Mouse (Mus musculus): ENCODE data around the gene AC140267.1.

AC140267.1 gene

GRCm38 (mm10) chr15:80228071-80228800 lies 7.4 kb upstream of the AC140267.1 start:
- no peak for DNase-seq (ENCODE audit: low spot score in 2 of 2)

- no peak for DNase-seq (ENCODE audit: low spot score in 2 of 2)
Measured at GRCm38 (mm10) chr15:80232331-80232730, 3.3 kb upstream of the AC140267.1 start.

GRCm38 (mm10) chr15:80233053-80233452 lies 2.6 kb upstream of the AC140267.1 start:
- no peak for DNase-seq (ENCODE audit: low spot score in 2 of 2)

GRCm38 (mm10) chr15:80233733-80234509 lies 1.7 kb upstream of the AC140267.1 start, which contains the start of gene Mief1:
Mief1 (plus strand) TSS chr15:80234018.
- DNase-seq (ENCODE audit: low spot score in 2 of 2): peak; percentile 99

- DNase-seq (ENCODE audit: low spot score in 2 of 2): no peak
Measured at GRCm38 (mm10) chr15:80248135-80248534, 12.5 kb downstream of the AC140267.1 start.

- DNase-seq (ENCODE audit: low spot score in 2 of 2): no peak
Measured at GRCm38 (mm10) chr15:80248596-80248995, 13.0 kb downstream of the AC140267.1 start.

GRCm38 (mm10) chr15:80249672-80250071 lies 14.0 kb downstream of the AC140267.1 start:
- DNase-seq (ENCODE audit: low spot score in 2 of 2): no peak

GRCm38 (mm10) chr15:80250586-80250985 lies 15.0 kb downstream of the AC140267.1 start:
- DNase-seq (ENCODE audit: low spot score in 2 of 2): no peak

- DNase-seq (ENCODE audit: low spot score in 2 of 2): no peak
Measured at GRCm38 (mm10) chr15:80253530-80253929, 17.9 kb downstream of the AC140267.1 start.

- no peak for DNase-seq (ENCODE audit: low spot score in 2 of 2)
Measured at GRCm38 (mm10) chr15:80254207-80254606, 18.6 kb downstream of the AC140267.1 start.

GRCm38 (mm10) chr15:80254847-80255645 lies 19.4 kb downstream of the AC140267.1 start, which contains the start of gene Atf4:
Atf4 (plus strand) TSS chr15:80255184.
- DNase-seq (ENCODE audit: low spot score in 2 of 2): peak; percentile 98 to 99

- peak; percentile 82 to 86 for DNase-seq (ENCODE audit: low spot score in 2 of 2)
Measured at GRCm38 (mm10) chr15:80255646-80256121, 20.0 kb downstream of the AC140267.1 start.

- DNase-seq (ENCODE audit: low spot score in 2 of 2): no peak
Measured at GRCm38 (mm10) chr15:80256242-80256641, 20.6 kb downstream of the AC140267.1 start.

- no peak for DNase-seq (ENCODE audit: low spot score in 2 of 2)
Measured at GRCm38 (mm10) chr15:80256656-80257601, 21.3 kb downstream of the AC140267.1 start.

GRCm38 (mm10) chr15:80257602-80258239 lies 22.1 kb downstream of the AC140267.1 start:
- no peak for DNase-seq (ENCODE audit: low spot score in 2 of 2)

- peak; percentile 61 to 68 for DNase-seq (ENCODE audit: low spot score in 2 of 2)
Measured at GRCm38 (mm10) chr15:80258240-80259170, 22.9 kb downstream of the AC140267.1 start.

GRCm38 (mm10) chr15:80259406-80260045 lies 23.9 kb downstream of the AC140267.1 start:
- no peak for DNase-seq (ENCODE audit: low spot score in 2 of 2)

- peak; percentile 67 to 70 for DNase-seq (ENCODE audit: low spot score in 2 of 2)
Measured at GRCm38 (mm10) chr15:80260677-80261076, 25.0 kb downstream of the AC140267.1 start.

Measured in spleen, postnatal 36 days (tissue).